Mouse (Mus musculus): ENCODE results near the gene Actr6. TPM values are rescaled to one million over a fixed set of nuclear protein-coding genes. Genes with fewer than 3 reads are reported as not detected.

Gene Actr6
- total RNA-seq (2022): 10 to 100 TPM; 22.3 to 29.2 (median 24.6) TPM

GRCm38 (mm10) chr10:89732001-89732794, at the start of gene Actr6:
Actr6 (minus strand) TSS chr10:89732295.
- DNase-seq: peak; percentile 90

- DNase-seq: no peak
Observed at GRCm38 (mm10) chr10:89776029-89776428, 43.9 kb upstream of the Actr6 start.

- DNase-seq: no peak
Observed at GRCm38 (mm10) chr10:89771894-89772293, 39.8 kb upstream of the Actr6 start.

GRCm38 (mm10) chr10:89769096-89769495, 37.0 kb upstream of the Actr6 start:
- no peak for DNase-seq

- no peak for DNase-seq
Observed at GRCm38 (mm10) chr10:89768352-89769020, 36.4 kb upstream of the Actr6 start.

GRCm38 (mm10) chr10:89765790-89766714, 34.0 kb upstream of the Actr6 start:
- no peak for DNase-seq

- DNase-seq: no peak
Observed at GRCm38 (mm10) chr10:89764457-89765121, 32.5 kb upstream of the Actr6 start.

- DNase-seq: no peak
Observed at GRCm38 (mm10) chr10:89760772-89761171, 28.7 kb upstream of the Actr6 start.

GRCm38 (mm10) chr10:89755231-89755630, 23.1 kb upstream of the Actr6 start:
- DNase-seq: no peak

- DNase-seq: no peak
Observed at GRCm38 (mm10) chr10:89751069-89751468, 19.0 kb upstream of the Actr6 start.

- DNase-seq: no peak
Observed at GRCm38 (mm10) chr10:89748619-89749018, 16.5 kb upstream of the Actr6 start.

GRCm38 (mm10) chr10:89747911-89748310, 15.8 kb upstream of the Actr6 start:
- DNase-seq: no peak

GRCm38 (mm10) chr10:89747221-89747905, 15.3 kb upstream of the Actr6 start:
- DNase-seq: no peak

- no peak for DNase-seq
Observed at GRCm38 (mm10) chr10:89746581-89746980, 14.5 kb upstream of the Actr6 start.

GRCm38 (mm10) chr10:89745666-89746020, 13.5 kb upstream of the Actr6 start:
- no peak for DNase-seq

GRCm38 (mm10) chr10:89744871-89745665, 13.0 kb upstream of the Actr6 start, which contains the start of gene Uhrf1bp1l:
Uhrf1bp1l (plus strand) TSS chr10:89744991.
- peak; percentile 86 for DNase-seq

- no peak for DNase-seq
Observed at GRCm38 (mm10) chr10:89744341-89744740, 12.2 kb upstream of the Actr6 start.

GRCm38 (mm10) chr10:89743266-89743665, 11.2 kb upstream of the Actr6 start:
- peak; percentile 39 for DNase-seq

GRCm38 (mm10) chr10:89740995-89741394, 8.9 kb upstream of the Actr6 start:
- no peak for DNase-seq

- no peak for DNase-seq
Observed at GRCm38 (mm10) chr10:89739703-89740102, 7.6 kb upstream of the Actr6 start.

- DNase-seq: no peak
Observed at GRCm38 (mm10) chr10:89738395-89738794, 6.3 kb upstream of the Actr6 start.
